Mouse (Mus musculus): Measurements from ENCODE around the gene Fggy. TPM values are rescaled to one million over a fixed set of nuclear protein-coding genes. Genes with fewer than 3 reads are reported as not detected.
A peak's percentile ranks its signal among the peaks of the same experiment; 100 is the strongest.

Fggy gene
- total RNA-seq, 1 experiment from 2014 or later, result 14.5 TPM

- no peak for ATAC-seq (replicated peaks; ENCODE audit: low read depth, poor library complexity, severe bottlenecking)
Observed at GRCm38 (mm10) chr4:95933801-95934356, 376.6 kb downstream of the Fggy start.

DNA sequence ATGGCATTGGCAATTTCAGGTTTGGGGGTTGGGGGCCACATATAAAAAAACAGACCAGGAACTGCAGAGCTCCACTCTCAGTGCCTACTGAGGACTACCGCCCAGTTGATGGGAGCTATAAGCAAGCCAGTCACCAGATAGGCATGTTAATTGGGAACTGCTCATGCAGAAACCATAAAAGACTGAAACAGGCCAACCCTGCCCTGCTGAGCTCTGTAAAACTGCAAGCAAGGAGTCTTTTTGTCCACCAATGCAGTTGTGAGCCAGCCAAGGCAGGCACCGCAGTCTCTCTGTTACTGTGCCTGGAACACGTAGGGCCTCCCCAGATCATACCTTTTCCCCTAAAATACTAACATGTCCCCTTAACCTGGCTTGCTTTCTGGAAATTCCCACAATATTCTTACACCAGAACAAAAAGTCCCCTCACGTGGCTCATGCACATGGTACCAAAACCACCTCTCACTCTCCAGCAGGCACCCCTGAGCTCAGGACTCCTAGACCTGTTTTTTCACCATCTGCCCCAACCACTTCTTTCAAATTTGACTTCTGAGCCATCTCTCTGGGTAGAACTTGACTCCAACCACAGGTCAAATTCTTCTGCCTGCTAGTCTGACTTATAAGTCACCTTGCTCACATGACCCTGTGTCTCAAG, 377.2 kb downstream of the Fggy start:
- no peak for ATAC-seq (replicated peaks; ENCODE audit: low read depth, poor library complexity, severe bottlenecking)

- no peak for ATAC-seq (replicated peaks; ENCODE audit: low read depth, poor library complexity, severe bottlenecking)
Observed at GRCm38 (mm10) chr4:95938701-95939100, 381.4 kb downstream of the Fggy start.

DNA sequence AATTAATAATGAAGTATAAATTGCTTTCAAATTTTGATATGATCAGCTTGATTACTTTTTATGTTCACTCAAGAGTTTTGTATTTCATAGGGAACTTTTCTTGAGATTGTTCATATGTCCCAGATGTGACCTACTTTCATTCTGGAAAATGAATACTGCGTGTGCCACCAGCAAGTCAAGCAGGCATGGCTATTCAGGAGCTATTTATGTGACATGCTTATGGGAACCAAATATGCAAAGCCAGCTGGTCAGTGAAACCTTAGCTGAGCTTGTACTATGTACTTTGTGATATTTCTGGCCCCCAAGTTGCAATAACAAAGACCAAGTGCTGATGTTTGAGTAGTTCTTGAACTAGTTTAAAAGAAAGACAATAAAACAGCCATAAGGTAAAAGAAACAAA, 390.6 kb downstream of the Fggy start:
- no peak for ATAC-seq (replicated peaks; ENCODE audit: low read depth, poor library complexity, severe bottlenecking)

DNA sequence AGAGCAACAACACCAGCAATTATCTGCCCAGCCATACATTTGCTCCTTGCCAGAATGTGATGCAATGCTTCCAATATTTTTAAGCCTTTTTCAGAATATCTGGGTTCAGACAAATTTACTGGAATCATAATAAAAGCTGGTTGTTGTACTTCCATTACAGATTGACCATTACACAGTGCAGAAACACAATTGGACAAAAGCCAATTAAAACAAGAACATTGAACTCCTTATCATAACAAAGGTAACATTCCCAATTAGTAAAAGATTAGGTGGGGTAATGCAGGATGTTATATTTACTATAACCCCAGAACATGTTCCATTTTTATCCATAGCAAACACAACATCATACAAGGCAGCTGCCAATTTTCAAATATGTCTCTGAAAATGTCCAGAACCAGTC, 396.0 kb downstream of the Fggy start:
- ATAC-seq (replicated peaks; ENCODE audit: low read depth, poor library complexity, severe bottlenecking), result no peak

GRCm38 (mm10) chr4:95966928-95967724, 409.8 kb downstream of the Fggy start, which contains the start of gene Hook1:
Gene Hook1, plus strand, starts transcription at chr4:95967240.
- peak; percentile 99 for ATAC-seq (replicated peaks; ENCODE audit: low read depth, poor library complexity, severe bottlenecking)
